Mouse (Mus musculus) liver, postnatal 0 days (tissue): ENCODE data around the gene Tgfbi.

Experiments used
- CTCF ChIP-seq: sonication (generic); IDR thresholded peaks from 2 replicates; pipeline ENCODE4 v1.5.1; 2016; ENCODE audit warnings: antibody characterized with exemption, low read depth
- EP300 ChIP-seq: IDR thresholded peaks from 2 replicates; pipeline ENCODE4 v1.6.1; 2016; ENCODE audit warnings: antibody characterized with exemption, low read depth, mild to moderate bottlenecking

- TF ChIP-seq EP300 (no peak), CTCF (no peak)
Observed at GRCm38 (mm10) chr13:56561129-56561528, 48.2 kb upstream of the Tgfbi start.
